Mouse (Mus musculus) ES-Bruce4 (cell line): ENCODE measurements around the gene Cacybp. TPM values are rescaled to one million over a fixed set of nuclear protein-coding genes. Genes with fewer than 3 reads are reported as not detected.

Source experiments
- H3K27ac ChIP-seq: 2 replicates; pipeline ENCODE4 v1.5.1; 2012; ENCODE audit warnings: low read length, inconsistent platforms; ENCODE audit not compliant: insufficient read depth
- H3K27me3 ChIP-seq: 2 replicates; pipeline ENCODE4 v1.6.1; 2012; ENCODE audit warnings: mild to moderate bottlenecking, low read length, inconsistent platforms; ENCODE audit not compliant: control insufficient read depth, poor library complexity, insufficient read depth, severe bottlenecking
- H3K36me3 ChIP-seq: 2 replicates; pipeline ENCODE4 v1.6.1; 2012; ENCODE audit warnings: inconsistent platforms, mild to moderate bottlenecking, low read length, moderate library complexity; ENCODE audit not compliant: control insufficient read depth, poor library complexity, insufficient read depth, severe bottlenecking
- H3K4me1 ChIP-seq: one replicate; pipeline ENCODE4 v1.8.1; 2011; ENCODE audit warnings: low read length; ENCODE audit not compliant: control insufficient read depth, insufficient read depth
- H3K4me3 ChIP-seq: 2 replicates; pipeline ENCODE4 v1.5.1; 2011; ENCODE audit warnings: low read depth, mild to moderate bottlenecking, low read length
- H3K9ac ChIP-seq: 2 replicates; pipeline ENCODE4 v1.6.1; 2012; ENCODE audit warnings: low read depth, mild to moderate bottlenecking, inconsistent platforms; ENCODE audit not compliant: poor library complexity, severe bottlenecking
- H3K9me3 ChIP-seq: replicated peaks from 2 replicates; pipeline ENCODE4 v1.6.1; 2012; ENCODE audit warnings: mild to moderate bottlenecking, low read length, inconsistent platforms; ENCODE audit not compliant: control insufficient read depth, poor library complexity, insufficient read depth, severe bottlenecking
- CTCF ChIP-seq: IDR thresholded peaks from one replicate; pipeline ENCODE4 v1.8.1; 2011; ENCODE audit warnings: low read depth, low read length
- EP300 ChIP-seq: IDR thresholded peaks from 2 replicates; pipeline ENCODE4 v1.6.1; 2011; ENCODE audit warnings: low read depth, low read length; ENCODE audit not compliant: insufficient read depth
- POLR2A ChIP-seq: IDR thresholded peaks from one replicate; pipeline ENCODE4 v1.8.1; 2011; ENCODE audit warnings: low read length; ENCODE audit not compliant: insufficient read depth
- polyA plus RNA-seq: library from polyadenylated mRNA; stranded (reverse); fragments of >200 nt; gene quantifications from 2 replicates; pipeline ENCODE4 v1.2.4, GENCODE M21; 2011; ENCODE audit warnings: low read depth; ENCODE audit not compliant: missing spikeins, insufficient read depth, insufficient read length

The Cacybp gene
- polyA plus RNA-seq, 1 experiment = 323 TPM

GRCm38 (mm10) chr1:160251388-160252007 lies 38.8 kb upstream of the Cacybp start:
- Histone ChIP-seq H3K4me3 (no peak overlapping the region), H3K27ac (no peak overlapping the region), H3K9me3 (no peaks in the 10 kb centered on the region), H3K4me1 (no peaks in the 10 kb centered on the region), H3K9ac (no peak overlapping the region), H3K27me3 (no peaks in the 10 kb centered on the region), H3K36me3 (no peaks in the 10 kb centered on the region)
- no peak for TF ChIP-seq EP300
- TF ChIP-seq CTCF = no peak
- TF ChIP-seq POLR2A = no peak

- Histone ChIP-seq H3K4me3 (no peak overlapping the region), H3K27me3 (no peaks in the 10 kb centered on the region), H3K27ac (no peak overlapping the region), H3K9ac (no peak overlapping the region), H3K9me3 (no peaks in the 10 kb centered on the region), H3K36me3 (no peaks in the 10 kb centered on the region), H3K4me1 (no peaks in the 10 kb centered on the region)
- TF ChIP-seq CTCF = no peak
- no peak for TF ChIP-seq EP300
- no peak for TF ChIP-seq POLR2A
Observed at GRCm38 (mm10) chr1:160250782-160251181, 38.1 kb upstream of the Cacybp start.

GRCm38 (mm10) chr1:160249786-160250185 lies 37.1 kb upstream of the Cacybp start:
- Histone ChIP-seq H3K4me1 (no peaks in the 10 kb centered on the region), H3K9me3 (no peaks in the 10 kb centered on the region)
- TF ChIP-seq EP300 = no peak
- TF ChIP-seq POLR2A = no peak
- no peak for TF ChIP-seq CTCF

GRCm38 (mm10) chr1:160247473-160247872 lies 34.8 kb upstream of the Cacybp start:
- no peaks in the 10 kb centered on the region for H3K4me1 ChIP-seq
- TF ChIP-seq CTCF (no peak), EP300 (no peak), POLR2A (no peak)
- no peaks in the 10 kb centered on the region for H3K36me3 ChIP-seq
- no peak overlapping the region for H3K4me3 ChIP-seq
- no peaks in the 10 kb centered on the region for H3K27me3 ChIP-seq
- H3K9ac ChIP-seq = no peak overlapping the region
- no peak overlapping the region for H3K27ac ChIP-seq
- H3K9me3 ChIP-seq = no peaks in the 10 kb centered on the region

More at GRCm38 (mm10) chr1:160249786-160250185, 37.1 kb upstream of the Cacybp start:
- Histone ChIP-seq H3K9ac (no peak overlapping the region), H3K4me3 (no peak overlapping the region), H3K27ac (no peak overlapping the region), H3K27me3 (no peaks in the 10 kb centered on the region), H3K36me3 (no peaks in the 10 kb centered on the region)

- Histone ChIP-seq H3K27ac (no peak overlapping the region), H3K36me3 (no peaks in the 10 kb centered on the region), H3K4me1 (no peaks in the 10 kb centered on the region), H3K9me3 (no peaks in the 10 kb centered on the region), H3K9ac (no peak overlapping the region), H3K27me3 (no peaks in the 10 kb centered on the region), H3K4me3 (no peak overlapping the region)
- TF ChIP-seq EP300 (no peak), POLR2A (no peak), CTCF (no peak)
Observed at GRCm38 (mm10) chr1:160246844-160247243, 34.2 kb upstream of the Cacybp start.

- Histone ChIP-seq H3K9ac (no peak overlapping the region), H3K27me3 (no peaks in the 10 kb centered on the region), H3K9me3 (no peaks in the 10 kb centered on the region), H3K4me1 (no peaks in the 10 kb centered on the region), H3K36me3 (no peaks in the 10 kb centered on the region), H3K27ac (no peak overlapping the region), H3K4me3 (no peak overlapping the region)
- TF ChIP-seq EP300 (no peak), CTCF (no peak), POLR2A (no peak)
Observed at GRCm38 (mm10) chr1:160245954-160246353, 33.3 kb upstream of the Cacybp start.
